Mouse (Mus musculus): ENCODE measurements around the gene Tnfsfm13. TPM values are rescaled to one million over a fixed set of nuclear protein-coding genes. Genes with fewer than 3 reads are reported as not detected.

Gene Tnfsfm13
- polyA plus RNA-seq, 1 experiment from 2014 or later, result 6.0 TPM

- Histone ChIP-seq H3K9ac (no peak overlapping the region), H3K4me3 (replicated peaks) (no peak overlapping the region), H3K27me3 (no peaks in the 10 kb centered on the region), H3K27ac (replicated peaks) (peak overlapping the region; percentile 51), H3K9me3 (replicated peaks) (no peaks in the 10 kb centered on the region), H3K4me2 (replicated peaks) (no peak overlapping the region), H3K36me3 (no peaks in the 10 kb centered on the region), H3K4me1 (peaks cover 47% of the 10 kb centered on the region)
- ATAC-seq (ENCODE audit: insufficient number of reproducible peaks, low FRiP score, low TSS enrichment, low read depth), result no peak
- WGBS, result 11% methylated on average over 4 of the region's 4 CpGs
These were observed 9.5 kb downstream of the Tnfsfm13 start for GRCm38 (mm10) chr11:69686377-69686776.

DNA sequence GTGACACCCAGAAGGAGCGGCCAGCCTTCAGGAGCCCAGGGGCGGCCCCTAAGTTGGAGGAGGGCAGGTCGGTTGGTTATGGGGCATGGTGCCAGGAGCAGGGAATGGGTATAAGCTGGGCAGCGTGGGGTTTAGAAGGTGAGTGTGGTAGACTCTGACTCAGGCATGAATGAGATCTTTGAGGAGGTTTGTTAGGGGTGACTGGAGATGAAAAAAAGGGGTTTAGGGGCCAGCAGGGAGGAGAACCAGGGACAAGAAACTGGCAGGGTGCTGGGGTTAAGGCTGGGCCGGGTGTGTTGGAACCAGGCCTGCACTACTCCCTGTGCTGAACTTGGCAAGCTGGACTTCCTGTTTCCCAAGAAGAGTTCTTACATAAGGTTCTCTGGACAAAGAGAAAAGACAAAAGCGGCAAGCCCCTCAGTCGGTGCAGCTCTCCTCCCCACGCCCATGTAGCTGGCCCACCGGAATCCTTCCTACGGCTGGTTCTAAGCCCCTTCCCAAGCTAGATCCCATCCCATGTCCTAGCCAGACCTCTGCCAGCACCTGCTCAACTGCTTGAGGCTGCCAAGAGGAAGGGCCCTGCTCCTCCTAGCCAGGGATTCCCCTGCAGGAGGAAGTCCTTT is 10.3 kb downstream of the Tnfsfm13 start, which contains the start of gene Tnfsf13:
Gene Tnfsf13, minus strand, starts transcription at position 259 of the 623 bp plus-strand sequence.
- Histone ChIP-seq H3K9me3 (replicated peaks) (no peaks in the 10 kb centered on the region), H3K27ac (replicated peaks) (peak within 1 kb of the TSS; percentile 97), H3K4me2 (replicated peaks) (no peak within 1 kb of the TSS), H3K9ac (no peak within 1 kb of the TSS), H3K4me1 (peaks cover 51% of the 10 kb centered on the region), H3K4me3 (replicated peaks) (no peak within 1 kb of the TSS), H3K27me3 (no peaks in the 10 kb centered on the region), H3K36me3 (no peaks in the 10 kb centered on the region)
- ATAC-seq (ENCODE audit: insufficient number of reproducible peaks, low FRiP score, low TSS enrichment, low read depth), result no peak
- WGBS, result 66% methylated on average over 10 of the region's 10 CpGs

- Histone ChIP-seq H3K4me1 (peaks cover 58% of the 10 kb centered on the region), H3K27me3 (no peaks in the 10 kb centered on the region), H3K9ac (no peak overlapping the region), H3K9me3 (replicated peaks) (no peaks in the 10 kb centered on the region), H3K36me3 (no peaks in the 10 kb centered on the region), H3K27ac (replicated peaks) (peak overlapping the region; percentile 97), H3K4me3 (replicated peaks) (no peak overlapping the region), H3K4me2 (replicated peaks) (no peak overlapping the region)
- WGBS, result 82% methylated on average over 6 of the region's 6 CpGs
- no peak for ATAC-seq (ENCODE audit: insufficient number of reproducible peaks, low FRiP score, low TSS enrichment, low read depth)
These were observed 11.0 kb downstream of the Tnfsfm13 start for GRCm38 (mm10) chr11:69684936-69685335.

GRCm38 (mm10) chr11:69684128-69684745 is 11.7 kb downstream of the Tnfsfm13 start:
- ATAC-seq (ENCODE audit: insufficient number of reproducible peaks, low FRiP score, low TSS enrichment, low read depth), result no peak
- Histone ChIP-seq H3K4me1 (peaks cover 64% of the 10 kb centered on the region), H3K4me2 (replicated peaks) (no peak overlapping the region), H3K9ac (no peak overlapping the region), H3K27me3 (no peaks in the 10 kb centered on the region), H3K36me3 (no peaks in the 10 kb centered on the region), H3K9me3 (replicated peaks) (no peaks in the 10 kb centered on the region), H3K4me3 (replicated peaks) (no peak overlapping the region), H3K27ac (replicated peaks) (peak overlapping the region; percentile 97)
- 74% methylated on average over 12 of the region's 12 CpGs for WGBS

DNA sequence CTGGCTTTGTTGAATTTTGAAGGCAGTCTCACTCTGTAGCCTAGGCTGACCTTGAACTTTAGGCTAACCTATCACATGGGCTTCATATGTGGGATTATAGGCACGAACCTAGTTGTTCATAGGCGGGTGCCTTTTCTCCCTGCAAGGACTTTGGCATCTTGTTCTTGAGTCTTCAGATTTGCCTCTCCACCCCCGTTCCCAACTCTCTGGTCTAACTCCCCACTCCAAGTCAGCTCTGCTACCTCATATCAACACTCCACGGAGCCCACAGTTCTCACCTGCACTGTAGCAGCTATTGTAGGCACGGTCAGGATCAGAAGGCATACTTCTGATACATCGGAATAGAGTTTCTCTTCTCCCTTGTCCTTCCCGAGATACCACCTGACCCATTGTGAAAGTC is 12.3 kb downstream of the Tnfsfm13 start:
- H3K27me3 ChIP-seq, result no peaks in the 10 kb centered on the region
- peak overlapping the region; percentile 97 for H3K27ac ChIP-seq (replicated peaks)
- no peak overlapping the region for H3K4me3 ChIP-seq (replicated peaks)
- H3K4me1 ChIP-seq, result peaks cover 64% of the 10 kb centered on the region
- peaks cover 4% of the 10 kb centered on the region for H3K36me3 ChIP-seq
- no peak for ATAC-seq (ENCODE audit: insufficient number of reproducible peaks, low FRiP score, low TSS enrichment, low read depth)
- H3K4me2 ChIP-seq (replicated peaks), result peak overlapping the region; percentile 85
- 68% methylated on average over 7 of the region's 7 CpGs for WGBS
- no peak overlapping the region for H3K9ac ChIP-seq
- H3K9me3 ChIP-seq (replicated peaks), result no peaks in the 10 kb centered on the region

DNA sequence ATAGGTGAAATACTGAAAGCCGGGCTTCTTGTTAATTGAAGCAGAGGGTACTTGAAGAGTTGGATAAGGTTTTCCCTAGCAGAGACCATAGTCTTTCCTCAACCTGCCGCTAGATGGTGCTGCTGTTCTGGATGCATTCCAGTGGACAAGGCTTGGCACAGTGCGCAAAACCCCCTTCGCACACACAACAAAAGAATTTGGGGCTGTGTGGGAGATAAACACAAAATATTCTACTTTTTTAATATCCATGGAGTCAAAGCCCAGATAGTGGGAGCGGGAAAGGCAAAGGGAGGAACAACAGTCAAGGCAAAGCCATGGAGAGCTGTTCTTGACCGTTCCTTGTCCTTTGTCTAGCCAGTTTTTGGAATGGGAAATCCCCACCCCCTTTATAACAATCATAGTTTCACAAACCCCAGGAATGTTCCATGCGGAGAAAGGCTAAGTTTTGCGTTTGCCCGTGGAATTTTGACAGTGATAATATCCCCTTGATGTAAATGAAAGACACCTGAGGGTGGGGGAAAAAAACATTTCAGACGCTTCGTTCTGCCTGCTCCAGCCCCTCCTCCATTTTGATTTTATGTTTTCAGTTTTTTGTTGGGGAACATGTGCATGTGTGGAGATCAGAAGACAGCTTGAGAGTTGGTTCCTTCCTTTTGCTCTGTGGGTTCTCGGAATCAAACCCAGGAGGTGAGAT is 12.9 kb downstream of the Tnfsfm13 start:
- Histone ChIP-seq H3K27ac (replicated peaks) (peak overlapping the region; percentile 97), H3K4me2 (replicated peaks) (peak overlapping the region; percentile 85), H3K9me3 (replicated peaks) (no peaks in the 10 kb centered on the region), H3K4me3 (replicated peaks) (peak overlapping the region; percentile 80), H3K4me1 (peaks cover 64% of the 10 kb centered on the region), H3K9ac (peak overlapping the region; percentile 23; the same call in 1 of the 2 replicates), H3K27me3 (no peaks in the 10 kb centered on the region), H3K36me3 (peaks cover 10% of the 10 kb centered on the region)
- ATAC-seq (ENCODE audit: insufficient number of reproducible peaks, low FRiP score, low TSS enrichment, low read depth), result 0 out of 2 replicates have a peak, but pooled peaks have one; percentile 24
- WGBS, result 7% methylated on average over 12 of the region's 12 CpGs

- 26% methylated on average over 24 of the region's 24 CpGs for WGBS
- Histone ChIP-seq H3K4me3 (replicated peaks) (peak overlapping the region; percentile 80), H3K4me1 (peaks cover 64% of the 10 kb centered on the region), H3K9me3 (replicated peaks) (no peaks in the 10 kb centered on the region), H3K27me3 (no peaks in the 10 kb centered on the region), H3K4me2 (replicated peaks) (peak overlapping the region; percentile 85), H3K27ac (replicated peaks) (peak overlapping the region; percentile 97), H3K9ac (peak overlapping the region; percentile 51), H3K36me3 (peaks cover 14% of the 10 kb centered on the region)
- ATAC-seq (ENCODE audit: insufficient number of reproducible peaks, low FRiP score, low TSS enrichment, low read depth), result no peak
These were observed 13.6 kb downstream of the Tnfsfm13 start for GRCm38 (mm10) chr11:69682209-69682839.

- H3K36me3 ChIP-seq, result peaks cover 22% of the 10 kb centered on the region
- ATAC-seq (ENCODE audit: insufficient number of reproducible peaks, low FRiP score, low TSS enrichment, low read depth), result peak; percentile 95
- H3K4me2 ChIP-seq (replicated peaks), result peak within 1 kb of the TSS; percentile 85
- no peaks in the 10 kb centered on the region for H3K27me3 ChIP-seq
- H3K9ac ChIP-seq, result peak within 1 kb of the TSS; percentile 78
- peak within 1 kb of the TSS; percentile 80 for H3K4me3 ChIP-seq (replicated peaks)
- H3K27ac ChIP-seq (replicated peaks), result peak within 1 kb of the TSS; percentile 97
- peaks cover 58% of the 10 kb centered on the region for H3K4me1 ChIP-seq
- H3K9me3 ChIP-seq (replicated peaks), result no peaks in the 10 kb centered on the region
- WGBS, result under 1% methylated on average over 70 of the region's 80 CpGs
These were observed 14.3 kb downstream of the Tnfsfm13 start, which contains the start of gene Senp3 for GRCm38 (mm10) chr11:69681314-69682208. Gene Senp3 (minus strand): TSS chr11:69682084.

- peaks cover 45% of the 10 kb centered on the region for H3K4me1 ChIP-seq
- H3K4me3 ChIP-seq (replicated peaks), result peak overlapping the region; percentile 80
- peak overlapping the region; percentile 78; the same call in 1 of the 2 replicates for H3K9ac ChIP-seq
- peaks cover 35% of the 10 kb centered on the region for H3K36me3 ChIP-seq
- no peak overlapping the region for H3K27ac ChIP-seq (replicated peaks)
- peak overlapping the region; percentile 85 for H3K4me2 ChIP-seq (replicated peaks)
- no peak for ATAC-seq (ENCODE audit: insufficient number of reproducible peaks, low FRiP score, low TSS enrichment, low read depth)
- 88% methylated on average over 30 of the region's 30 CpGs for WGBS
- no peaks in the 10 kb centered on the region for H3K27me3 ChIP-seq
- H3K9me3 ChIP-seq (replicated peaks), result no peaks in the 10 kb centered on the region
These were observed 15.6 kb downstream of the Tnfsfm13 start for GRCm38 (mm10) chr11:69680136-69680855.

- no peak overlapping the region for H3K27ac ChIP-seq (replicated peaks)
- H3K9me3 ChIP-seq (replicated peaks), result no peaks in the 10 kb centered on the region
- H3K4me3 ChIP-seq (replicated peaks), result no peak overlapping the region
- no peak overlapping the region for H3K9ac ChIP-seq
- no peaks in the 10 kb centered on the region for H3K27me3 ChIP-seq
- peaks cover 35% of the 10 kb centered on the region for H3K4me1 ChIP-seq
- no peak overlapping the region for H3K4me2 ChIP-seq (replicated peaks)
- H3K36me3 ChIP-seq, result peaks cover 46% of the 10 kb centered on the region
- WGBS, result 93% methylated on average over 2 of the region's 2 CpGs
- no peak for ATAC-seq (ENCODE audit: insufficient number of reproducible peaks, low FRiP score, low TSS enrichment, low read depth)
These were observed 16.8 kb downstream of the Tnfsfm13 start for GRCm38 (mm10) chr11:69679144-69679543.
